Mouse (Mus musculus) limb, embryonic 15.5 days (tissue): Measurements from ENCODE around the gene Gm10217. TPM values are rescaled to one million over a fixed set of nuclear protein-coding genes. Genes with fewer than 3 reads are reported as not detected.

Source experiments
- polyA plus RNA-seq: library from polyadenylated mRNA; unstranded; fragments of >200 nt; fragmentation: Nextera tagmentation; extraction: Ambion mirVana; gene quantifications from 2 replicates; pipeline ENCODE4 v1.2.1, GENCODE M21; 2015

Gm10217 gene
- polyA plus RNA-seq, 1 experiment from 2014 or later = not detected

Other genes with a start within 250 kb of the Gm10217 start
- 0.81 and 1.3 TPM in 2 replicates for gene Fam155a, start 93.1 kb upstream of the Gm10217 start, polyA plus RNA-seq
- gene Lig4, start 113.4 kb downstream of the Gm10217 start, polyA plus RNA-seq = 4.1 and 4.2 TPM in 2 replicates
- gene Abhd13, start 113.5 kb downstream of the Gm10217 start, polyA plus RNA-seq = 14.6 and 16.3 TPM in 2 replicates
- gene Tnfsf13b, start 142.2 kb downstream of the Gm10217 start, polyA plus RNA-seq = 0.71 and 0.74 TPM in 2 replicates